Mouse (Mus musculus): ENCODE data around the gene Marc2. TPM values are rescaled to one million over a fixed set of nuclear protein-coding genes. Genes with fewer than 3 reads are reported as not detected.

The Marc2 gene
- total RNA-seq, 1 experiment from 2014 or later = 74.8 TPM

DNA sequence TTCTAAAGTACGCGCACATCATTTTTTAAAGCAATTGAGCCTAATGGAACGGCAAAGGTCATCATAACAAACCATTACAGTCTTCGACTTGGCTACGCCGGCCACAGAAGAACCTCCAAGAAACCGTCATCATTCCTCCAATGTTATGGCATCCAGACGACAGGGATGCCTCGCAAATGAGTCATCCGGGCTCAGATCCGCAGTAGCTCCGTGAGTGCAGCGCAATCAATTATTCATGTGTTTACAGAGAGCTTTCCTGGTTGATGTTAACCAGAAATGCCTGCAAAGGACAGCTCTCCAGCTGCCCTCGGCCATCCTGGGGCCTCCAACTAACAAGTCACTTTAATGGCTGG is 64.1 kb downstream of the Marc2 start:
- no peak for ATAC-seq (replicated peaks in 1 of 2; ENCODE audit: insufficient read depth in 1 of 2, low FRiP score in 2 of 2, low TSS enrichment in 1 of 2, low read depth in 1 of 2, poor library complexity in 2 of 2, severe bottlenecking in 2 of 2)

DNA sequence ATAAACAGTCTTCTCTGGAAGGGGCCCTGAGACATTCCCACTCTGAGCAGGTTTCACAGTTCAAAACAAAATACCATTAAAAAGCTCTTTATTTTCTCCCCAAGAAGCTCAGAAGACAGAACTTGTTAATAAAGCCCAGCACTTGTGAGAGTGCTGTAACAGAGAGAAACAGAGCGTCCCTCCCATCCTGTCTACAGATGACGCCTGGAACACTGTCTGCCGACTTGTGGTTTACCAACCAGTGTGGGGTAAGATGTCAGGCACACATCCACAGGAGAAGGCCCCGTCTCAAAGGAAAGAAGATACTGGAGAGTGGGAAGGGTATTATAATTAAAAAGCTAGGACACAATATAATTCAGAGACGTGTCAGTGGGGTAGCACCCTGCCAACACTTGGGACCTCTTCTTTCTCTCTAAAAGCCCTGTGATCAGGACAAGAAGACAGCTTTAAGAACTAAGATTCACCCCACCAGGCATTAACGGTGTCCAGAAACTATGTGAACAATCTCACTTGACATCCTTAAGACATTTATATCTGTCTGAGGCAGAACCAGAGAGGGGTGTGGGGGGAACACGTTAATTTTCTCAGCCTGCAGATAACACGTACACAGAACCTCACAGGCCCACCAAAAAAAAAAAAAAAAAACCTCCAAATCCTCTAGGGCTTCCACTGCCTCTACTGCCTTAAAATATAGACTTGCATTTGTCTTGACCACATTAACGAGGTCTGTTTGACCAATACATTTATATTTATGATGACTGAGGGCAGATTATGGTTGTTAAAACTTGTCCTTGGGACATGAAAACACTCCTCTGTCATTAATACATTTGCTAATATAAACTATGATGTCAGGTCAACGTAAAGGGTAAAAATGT is 64.7 kb downstream of the Marc2 start:
- peak in 1 of 2 experiments; percentile 21; a peak in 1 of 4 replicates for ATAC-seq (replicated peaks in 1 of 2; ENCODE audit: insufficient read depth in 1 of 2, low FRiP score in 2 of 2, low TSS enrichment in 1 of 2, low read depth in 1 of 2, poor library complexity in 2 of 2, severe bottlenecking in 2 of 2)

DNA sequence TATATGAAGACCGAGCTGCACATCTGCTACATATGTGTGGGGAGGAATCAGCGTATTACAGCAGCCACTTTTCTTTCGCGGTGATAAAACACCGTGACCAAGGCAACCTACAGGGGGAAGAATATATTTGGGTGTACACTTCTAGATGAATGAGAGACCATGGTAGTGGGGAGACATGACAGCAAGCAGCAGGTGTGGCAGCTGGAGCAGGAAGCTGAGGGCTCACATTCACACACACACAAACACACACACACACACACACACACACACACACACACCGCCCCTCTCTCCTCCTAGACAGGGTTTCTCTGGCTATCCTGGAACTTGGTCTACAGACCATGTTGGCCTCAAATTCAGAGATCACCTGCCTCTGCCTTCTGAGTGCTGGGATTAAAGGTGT is 68.1 kb downstream of the Marc2 start:
- no peak for ATAC-seq (replicated peaks in 1 of 2; ENCODE audit: insufficient read depth in 1 of 2, low FRiP score in 2 of 2, low TSS enrichment in 1 of 2, low read depth in 1 of 2, poor library complexity in 2 of 2, severe bottlenecking in 2 of 2)

DNA sequence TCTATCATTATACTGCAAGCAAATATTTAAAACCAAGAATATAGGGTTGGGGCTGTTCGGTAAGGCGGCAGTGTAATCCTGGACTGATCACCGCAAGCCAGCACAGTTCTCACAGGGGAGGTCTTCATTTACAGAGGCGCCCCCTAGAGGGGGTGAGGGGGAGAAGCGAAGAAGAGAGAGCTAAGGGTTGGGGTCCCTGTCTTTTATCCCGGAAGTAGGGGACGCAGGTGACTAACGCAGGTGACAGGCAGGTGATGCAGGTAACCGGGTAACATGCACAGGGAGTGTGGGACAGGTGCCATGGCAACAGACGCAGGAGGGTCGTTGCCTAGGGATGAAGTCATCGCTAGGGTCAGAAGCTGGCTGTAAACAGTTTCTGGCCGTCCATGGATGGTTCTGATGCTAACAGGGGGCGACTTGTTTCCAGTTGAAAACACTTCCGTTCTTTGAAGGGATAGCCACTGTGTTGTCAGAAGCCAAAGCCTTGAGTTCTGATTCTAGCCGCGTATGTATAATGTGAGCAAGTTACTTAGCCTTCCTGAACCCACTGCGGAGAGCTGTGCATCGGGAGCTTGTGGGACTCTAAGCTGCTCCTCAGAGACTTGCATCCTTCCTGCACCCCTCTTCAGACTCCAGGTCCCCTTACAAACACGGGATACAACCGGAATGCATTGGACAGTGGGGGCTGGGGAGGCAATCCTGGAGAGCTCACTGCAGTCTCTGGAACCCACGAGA is 69.0 kb downstream of the Marc2 start:
- ATAC-seq (replicated peaks in 1 of 2; ENCODE audit: insufficient read depth in 1 of 2, low FRiP score in 2 of 2, low TSS enrichment in 1 of 2, low read depth in 1 of 2, poor library complexity in 2 of 2, severe bottlenecking in 2 of 2) = no peak

DNA sequence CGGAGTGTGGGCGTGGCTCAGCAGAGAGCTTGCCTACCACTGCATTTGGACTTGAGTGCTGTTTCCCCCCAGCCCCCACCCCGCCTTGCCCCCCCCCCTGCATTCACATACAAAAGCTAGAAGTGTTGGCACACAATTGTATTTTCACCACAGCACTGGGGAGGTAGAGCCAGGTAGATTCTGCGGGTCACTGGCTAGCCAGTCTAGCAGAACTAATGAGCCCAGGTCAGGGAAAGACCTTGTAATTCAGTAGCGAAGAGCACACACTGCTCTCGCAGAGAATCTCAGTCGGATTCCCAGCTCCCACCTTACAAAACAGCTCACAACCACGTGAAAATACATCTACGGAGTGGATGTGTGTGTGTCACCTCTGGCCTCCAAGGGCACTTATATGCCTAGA is 71.0 kb downstream of the Marc2 start:
- no peak for ATAC-seq (replicated peaks in 1 of 2; ENCODE audit: insufficient read depth in 1 of 2, low FRiP score in 2 of 2, low TSS enrichment in 1 of 2, low read depth in 1 of 2, poor library complexity in 2 of 2, severe bottlenecking in 2 of 2)

DNA sequence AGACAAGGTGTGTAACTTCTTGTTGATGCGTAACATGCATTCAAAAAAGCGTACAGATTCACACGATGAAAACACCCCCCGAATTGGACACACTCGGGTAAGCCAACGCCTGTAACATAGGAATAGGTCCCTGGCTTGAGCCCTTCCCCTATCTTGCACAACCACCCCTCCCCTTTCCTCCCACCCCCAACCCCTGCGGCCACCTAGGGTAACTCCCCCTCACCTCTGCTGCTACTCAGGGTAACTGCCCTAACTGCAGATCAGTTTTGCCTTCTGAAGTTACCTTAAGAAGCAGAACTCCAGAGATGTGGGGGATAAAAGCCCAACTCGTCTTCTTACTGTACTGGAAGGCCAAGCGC is 74.4 kb downstream of the Marc2 start:
- peak; percentile 20 to 24; a peak in 1 of 4 replicates for ATAC-seq (replicated peaks in 1 of 2; ENCODE audit: insufficient read depth in 1 of 2, low FRiP score in 2 of 2, low TSS enrichment in 1 of 2, low read depth in 1 of 2, poor library complexity in 2 of 2, severe bottlenecking in 2 of 2)

DNA sequence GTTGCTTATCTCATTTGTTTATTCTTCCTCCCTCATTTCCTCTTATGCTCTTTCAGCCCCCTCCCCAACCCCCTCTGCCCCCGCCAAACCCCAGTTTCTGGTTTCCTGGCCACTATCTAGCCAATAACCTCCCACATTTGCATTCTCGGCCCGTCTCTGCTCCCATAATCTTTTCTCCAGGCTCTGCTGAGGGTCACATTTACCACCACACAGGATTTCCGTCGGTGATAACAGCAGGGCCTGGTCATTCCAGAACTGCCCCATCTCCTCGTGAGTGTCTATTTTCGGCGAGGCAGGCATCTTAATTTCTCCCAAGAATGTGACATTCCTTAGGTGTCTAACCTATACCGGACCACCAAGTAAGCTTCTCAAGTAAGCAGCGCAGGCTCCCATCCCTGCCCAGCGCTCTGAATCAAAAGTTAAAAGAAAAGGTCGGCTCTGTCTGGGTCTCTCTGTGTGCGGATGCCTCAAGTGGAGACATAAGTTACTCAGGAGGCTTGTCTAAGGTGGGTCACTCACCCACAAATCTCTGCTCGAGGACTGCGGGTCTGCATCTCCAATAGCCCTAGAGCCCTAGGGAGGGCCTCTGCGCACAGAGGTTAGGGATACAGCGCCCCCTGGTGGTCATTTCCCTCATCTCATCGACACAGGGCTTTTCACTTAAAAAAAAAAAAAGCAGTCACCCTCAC is 74.9 kb downstream of the Marc2 start:
- peak; percentile 80 to 81 for ATAC-seq (replicated peaks in 1 of 2; ENCODE audit: insufficient read depth in 1 of 2, low FRiP score in 2 of 2, low TSS enrichment in 1 of 2, low read depth in 1 of 2, poor library complexity in 2 of 2, severe bottlenecking in 2 of 2)

DNA sequence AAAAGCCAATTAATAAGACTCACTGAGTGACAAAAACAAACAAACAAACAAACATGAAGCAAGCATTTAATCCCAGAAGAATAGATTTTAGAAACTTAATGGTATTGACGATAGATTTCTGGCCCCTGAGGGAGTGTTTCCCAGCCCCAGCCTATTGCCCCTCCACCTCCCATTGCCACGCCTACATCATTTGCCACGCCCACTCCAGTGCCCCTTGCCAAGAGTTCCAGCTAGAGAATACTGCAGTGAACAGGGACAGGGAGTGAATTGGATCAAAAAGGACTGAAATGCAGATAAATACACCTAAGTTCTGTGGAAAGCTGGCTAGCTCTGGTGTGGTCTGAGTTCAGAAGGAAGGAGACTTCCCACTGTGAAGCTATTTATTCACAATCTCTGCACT is 82.4 kb downstream of the Marc2 start:
- ATAC-seq (replicated peaks in 1 of 2; ENCODE audit: insufficient read depth in 1 of 2, low FRiP score in 2 of 2, low TSS enrichment in 1 of 2, low read depth in 1 of 2, poor library complexity in 2 of 2, severe bottlenecking in 2 of 2) = no peak

Other genes with a start within 250 kb of the Marc2 start
- 8.3 and 8.6 TPM in 2 replicates for gene Hlx, start 113.8 kb downstream of the Marc2 start, total RNA-seq (2017)
- 0.25 TPM in 1 of 2 replicates, not detected in the other for gene Marc1, start 35.1 kb downstream of the Marc2 start, total RNA-seq (2017)
- gene C130074G19Rik, start 36.8 kb upstream of the Marc2 start, total RNA-seq (2017) = 0.10 TPM in 1 of 2 replicates, not detected in the other
- gene Mark1, start 153.1 kb upstream of the Marc2 start, total RNA-seq (2017) = not detected in 2 replicates